Mouse (Mus musculus) hindbrain, embryonic 16.5 days (tissue): ENCODE measurements around the gene Card19. TPM values are rescaled to one million over a fixed set of nuclear protein-coding genes. Genes with fewer than 3 reads are reported as not detected.
A peak's percentile ranks its signal among the peaks of the same experiment; 100 is the strongest.

Experiments used
- ATAC-seq: fragments of 200-750 bp; cut with Nextera tagmentation; 2 replicates; pipeline ENCODE4 v1.8.0; 2017; ENCODE audit warnings: moderate TSS enrichment, moderate library complexity
- H3K27ac ChIP-seq: fragments of 300-500 bp; sonication (generic); 2 replicates; pipeline ENCODE4 v1.5.1; 2014; ENCODE audit warnings: low read depth, mild to moderate bottlenecking, control low read depth, low read length, moderate library complexity
- H3K27me3 ChIP-seq: fragments of 300-500 bp; sonication (generic); replicated peaks from 2 replicates; pipeline ENCODE4 v1.6.1; 2014; ENCODE audit warnings: low read length; ENCODE audit not compliant: control insufficient read depth, insufficient read depth
- H3K36me3 ChIP-seq: fragments of 300-500 bp; sonication (generic); 2 replicates; pipeline ENCODE4 v1.6.1; 2014; ENCODE audit warnings: mild to moderate bottlenecking, low read length, moderate library complexity, mixed read lengths; ENCODE audit not compliant: control insufficient read depth, insufficient read depth
- H3K4me1 ChIP-seq: fragments of 300-500 bp; sonication (generic); 2 replicates; pipeline ENCODE4 v1.6.1; 2014; ENCODE audit warnings: low read depth, low read length; ENCODE audit not compliant: control insufficient read depth, insufficient read depth
- H3K4me2 ChIP-seq: fragments of 300-500 bp; sonication (generic); 2 replicates; pipeline ENCODE4 v1.6.1; 2014; ENCODE audit warnings: mild to moderate bottlenecking, low read length, control low read depth, moderate library complexity
- H3K4me3 ChIP-seq: fragments of 300-500 bp; sonication (generic); 2 replicates; pipeline ENCODE4 v1.5.1; 2014; ENCODE audit warnings: mild to moderate bottlenecking, low read length, control low read depth, moderate library complexity
- H3K9ac ChIP-seq: fragments of 300-500 bp; sonication (generic); 2 replicates; pipeline ENCODE4 v1.6.1; 2014; ENCODE audit warnings: low read depth, mild to moderate bottlenecking, control low read depth, low read length, moderate library complexity
- H3K9me3 ChIP-seq: fragments of 300-500 bp; sonication (generic); 2 replicates; pipeline ENCODE4 v1.6.1; 2014; ENCODE audit warnings: mild to moderate bottlenecking, low read length, moderate library complexity; ENCODE audit not compliant: control insufficient read depth
- WGBS: fragments of 180-500 bp; shearing (Covaris S2); extraction: QIAGEN DNeasy Blood & Tissue Kit; methylation state at CpG from one replicate; pipeline ENCODE4 v1.1.7; 2014; 5-methylcytosine and 5-hydroxymethylcytosine counted together
- polyA plus RNA-seq: library from polyadenylated mRNA; unstranded; fragments of >200 nt; fragmentation: Nextera tagmentation; extraction: Ambion mirVana; gene quantifications from 2 replicates; pipeline ENCODE4 v1.2.1, GENCODE M21; 2015

Gene Card19
- 37.7 and 38.8 TPM in 2 replicates for polyA plus RNA-seq

- WGBS = under 1% methylated on average over 50 of the region's 78 CpGs
- no peaks in the 10 kb centered on the region for H3K36me3 ChIP-seq
- peaks cover 8% of the 10 kb centered on the region; the same call in 1 of the 2 replicates for H3K27me3 ChIP-seq
- peak; percentile 87 for ATAC-seq
- peak within 1 kb of the TSS; percentile 80 for H3K27ac ChIP-seq
- H3K9ac ChIP-seq = peak within 1 kb of the TSS; percentile 87
- H3K9me3 ChIP-seq = no peaks in the 10 kb centered on the region
- peak within 1 kb of the TSS; percentile 88 for H3K4me3 ChIP-seq
- peaks cover 35% of the 10 kb centered on the region for H3K4me1 ChIP-seq
- peak within 1 kb of the TSS; percentile 90 for H3K4me2 ChIP-seq
Observed at GRCm38 (mm10) chr13:49215504-49216219, at the start of gene Card19. Gene Card19 (minus strand): TSS chr13:49216037.

- Histone ChIP-seq H3K27me3 (no peaks in the 10 kb centered on the region), H3K27ac (no peak overlapping the region), H3K9me3 (no peaks in the 10 kb centered on the region), H3K4me3 (no peak overlapping the region), H3K9ac (no peak overlapping the region), H3K4me1 (no peaks in the 10 kb centered on the region), H3K4me2 (no peak overlapping the region), H3K36me3 (no peaks in the 10 kb centered on the region)
- no peak for ATAC-seq
- 86% methylated on average over 15 of the region's 15 CpGs for WGBS
Observed at GRCm38 (mm10) chr13:49260036-49260722, 44.3 kb upstream of the Card19 start.

- WGBS = 85% methylated on average over 3 of the region's 3 CpGs
- Histone ChIP-seq H3K4me1 (no peaks in the 10 kb centered on the region), H3K36me3 (no peaks in the 10 kb centered on the region), H3K9ac (no peak overlapping the region), H3K4me3 (no peak overlapping the region), H3K27me3 (no peaks in the 10 kb centered on the region), H3K9me3 (no peaks in the 10 kb centered on the region), H3K27ac (no peak overlapping the region), H3K4me2 (no peak overlapping the region)
- ATAC-seq = no peak
Observed at GRCm38 (mm10) chr13:49257819-49258313, 42.0 kb upstream of the Card19 start.

GRCm38 (mm10) chr13:49252746-49253145 lies 36.9 kb upstream of the Card19 start:
- peaks cover 10% of the 10 kb centered on the region; the same call in 1 of the 2 replicates for H3K27me3 ChIP-seq
- no peak for ATAC-seq
- H3K4me2 ChIP-seq = no peak overlapping the region
- no peak overlapping the region for H3K27ac ChIP-seq
- H3K4me1 ChIP-seq = peaks cover 5% of the 10 kb centered on the region
- no peak overlapping the region for H3K4me3 ChIP-seq
- no peaks in the 10 kb centered on the region for H3K9me3 ChIP-seq
- H3K9ac ChIP-seq = no peak overlapping the region
- no peaks in the 10 kb centered on the region for H3K36me3 ChIP-seq
- 87% methylated on average over 13 of the region's 13 CpGs for WGBS

DNA sequence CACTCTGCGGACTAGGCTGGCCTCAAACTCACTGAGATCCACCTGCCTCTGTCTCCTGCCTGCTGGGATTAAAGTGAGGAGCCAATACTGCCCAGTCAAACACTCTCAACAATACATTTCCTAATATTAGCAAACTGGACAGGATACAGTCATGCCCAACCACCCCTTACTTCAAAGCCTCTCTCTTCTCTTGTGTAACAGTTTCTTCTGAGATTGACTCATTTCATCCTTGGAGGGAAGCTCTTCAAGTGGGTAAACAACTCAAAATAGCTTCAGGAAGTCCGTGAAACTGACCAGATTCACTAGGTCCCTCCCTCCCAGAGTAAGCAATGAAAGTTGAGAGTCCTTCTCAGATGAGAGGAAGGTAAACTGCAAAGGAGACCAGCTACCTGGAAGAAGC lies 36.3 kb upstream of the Card19 start:
- H3K36me3 ChIP-seq = no peaks in the 10 kb centered on the region
- no peak for ATAC-seq
- H3K4me3 ChIP-seq = no peak overlapping the region
- H3K4me2 ChIP-seq = no peak overlapping the region
- no peak overlapping the region for H3K9ac ChIP-seq
- no peaks in the 10 kb centered on the region for H3K9me3 ChIP-seq
- H3K27me3 ChIP-seq = peaks cover 15% of the 10 kb centered on the region
- WGBS = 70% methylated on average over 2 of the region's 2 CpGs
- H3K4me1 ChIP-seq = peaks cover 7% of the 10 kb centered on the region
- no peak overlapping the region for H3K27ac ChIP-seq

GRCm38 (mm10) chr13:49250716-49251517 lies 35.1 kb upstream of the Card19 start:
- H3K4me3 ChIP-seq = no peak overlapping the region
- WGBS = 36% methylated on average over 4 of the region's 4 CpGs
- H3K4me1 ChIP-seq = peaks cover 7% of the 10 kb centered on the region
- no peaks in the 10 kb centered on the region for H3K36me3 ChIP-seq
- peaks cover 21% of the 10 kb centered on the region for H3K27me3 ChIP-seq
- no peak for ATAC-seq
- H3K4me2 ChIP-seq = no peak overlapping the region
- no peak overlapping the region for H3K9ac ChIP-seq
- H3K9me3 ChIP-seq = no peaks in the 10 kb centered on the region
- H3K27ac ChIP-seq = no peak overlapping the region

DNA sequence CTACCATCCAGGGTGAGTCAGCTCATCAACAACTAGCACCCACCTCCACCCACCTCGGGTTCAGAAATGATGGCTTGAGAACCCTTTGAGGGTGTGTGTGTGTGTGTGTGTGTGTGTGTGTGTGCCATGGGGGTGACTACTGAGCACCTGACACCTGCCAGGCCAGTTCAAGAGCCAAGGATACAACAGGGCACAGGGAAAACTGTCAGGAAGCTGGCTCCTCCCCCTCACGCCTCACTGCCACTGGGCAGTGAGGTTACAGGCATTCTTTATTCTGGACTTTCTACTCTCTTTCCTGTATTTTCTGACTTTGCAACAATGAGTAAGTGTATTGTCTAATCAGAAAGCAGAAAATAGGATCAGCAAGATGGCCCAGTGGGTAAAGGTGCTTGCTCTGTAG lies 33.8 kb upstream of the Card19 start:
- Histone ChIP-seq H3K9ac (no peak overlapping the region), H3K9me3 (no peaks in the 10 kb centered on the region), H3K4me1 (peaks cover 7% of the 10 kb centered on the region), H3K36me3 (no peaks in the 10 kb centered on the region), H3K4me2 (no peak overlapping the region), H3K27me3 (peaks cover 21% of the 10 kb centered on the region), H3K4me3 (no peak overlapping the region), H3K27ac (no peak overlapping the region)
- 81% methylated on average over 2 of the region's 2 CpGs for WGBS
- no peak for ATAC-seq

- 60% methylated on average over 3 of the region's 3 CpGs for WGBS
- H3K4me2 ChIP-seq = no peak overlapping the region
- H3K4me1 ChIP-seq = peaks cover 7% of the 10 kb centered on the region
- H3K9me3 ChIP-seq = no peaks in the 10 kb centered on the region
- no peak overlapping the region for H3K4me3 ChIP-seq
- peaks cover 21% of the 10 kb centered on the region for H3K27me3 ChIP-seq
- H3K27ac ChIP-seq = no peak overlapping the region
- H3K36me3 ChIP-seq = no peaks in the 10 kb centered on the region
- no peak for ATAC-seq
- no peak overlapping the region for H3K9ac ChIP-seq
Observed at GRCm38 (mm10) chr13:49248923-49249322, 33.1 kb upstream of the Card19 start.

DNA sequence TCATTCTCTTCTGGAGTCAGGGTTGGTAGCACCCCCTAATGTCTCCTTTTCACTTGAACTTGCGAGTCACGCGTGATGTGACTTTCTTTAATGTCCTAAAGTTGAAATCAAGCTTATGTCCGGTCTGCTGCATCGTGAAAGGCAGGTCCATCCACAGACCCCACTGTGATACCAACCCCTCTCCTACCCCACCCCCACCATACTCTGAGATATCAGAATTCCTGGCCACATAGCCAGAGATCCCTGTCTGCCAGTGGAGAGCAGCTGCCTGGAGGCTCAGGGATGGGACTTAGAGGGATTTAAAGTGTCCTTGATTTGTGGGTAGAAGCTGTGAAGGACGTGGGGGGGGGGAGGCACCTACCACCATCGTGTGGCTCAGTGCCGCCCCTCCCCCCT lies 32.6 kb upstream of the Card19 start, which contains the start of gene Susd3:
TSS of gene Susd3 (minus strand) at position 240 of the 396 bp plus-strand sequence.
- no peak for ATAC-seq
- Histone ChIP-seq H3K27me3 (peaks cover 21% of the 10 kb centered on the region), H3K4me2 (peak within 1 kb of the TSS; percentile 67), H3K9me3 (no peaks in the 10 kb centered on the region), H3K27ac (no peak within 1 kb of the TSS), H3K9ac (peak within 1 kb of the TSS; percentile 19; the same call in 1 of the 2 replicates), H3K4me1 (peaks cover 7% of the 10 kb centered on the region), H3K4me3 (peak within 1 kb of the TSS; percentile 38), H3K36me3 (no peaks in the 10 kb centered on the region)
- 23% methylated on average over 8 of the region's 8 CpGs for WGBS
